Mouse (Mus musculus): ENCODE measurements around the gene Xxylt1.

Xxylt1 gene

DNA sequence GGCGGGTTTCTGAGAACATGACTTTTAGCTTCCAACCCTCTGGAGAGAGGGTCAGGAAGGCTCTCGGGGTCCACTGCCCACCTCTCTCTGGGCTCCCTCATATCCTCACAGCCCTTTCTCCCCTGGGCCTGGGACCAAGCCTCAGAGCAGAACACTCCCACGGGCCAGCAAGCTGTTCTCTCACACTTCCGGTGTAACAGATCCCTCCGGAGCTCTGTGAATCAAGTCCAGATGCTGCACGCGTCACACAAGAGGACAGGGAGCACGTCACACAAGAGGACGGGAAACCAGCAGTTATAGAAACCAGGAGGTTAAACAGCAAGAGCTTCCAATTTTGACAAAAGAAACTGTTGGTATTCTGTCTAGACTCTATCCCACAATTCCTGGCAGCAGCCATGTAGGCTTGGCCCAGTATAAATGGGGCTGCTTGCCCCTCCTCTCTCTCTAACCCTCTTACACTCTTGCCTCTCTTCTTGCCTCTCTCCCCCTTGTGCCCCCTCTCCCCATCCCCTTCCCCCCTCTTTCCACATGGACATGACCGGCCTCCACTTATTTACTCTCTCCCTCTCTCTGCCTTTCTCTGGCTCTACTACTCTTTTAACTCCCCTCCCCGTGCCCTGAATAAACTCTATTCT is 19.9 kb downstream of the Xxylt1 start:
- no peak for DNase-seq (ENCODE audit: low spot score)

GRCm38 (mm10) chr16:31060714-31061113 is 20.5 kb downstream of the Xxylt1 start:
- DNase-seq (ENCODE audit: low spot score) = no peak

DNA sequence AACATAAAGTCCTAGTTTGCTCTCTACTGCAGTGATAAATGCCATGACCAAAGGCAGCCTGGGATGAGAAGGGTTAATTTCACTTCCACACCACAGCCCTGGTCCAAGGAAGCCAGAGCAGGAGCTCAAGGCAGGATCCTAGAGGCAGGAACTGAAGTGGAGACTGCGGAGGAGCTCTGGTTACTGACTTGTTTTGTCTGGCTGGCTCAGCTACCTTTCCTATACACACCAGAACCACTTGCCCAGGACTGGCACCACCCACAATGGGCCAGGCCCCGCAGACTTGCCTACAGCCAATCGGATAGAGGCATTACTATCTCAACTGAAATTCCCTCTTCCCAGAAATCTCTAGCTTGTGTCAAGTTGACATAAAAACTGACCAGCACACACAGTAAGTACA is 21.0 kb downstream of the Xxylt1 start:
- no peak for DNase-seq (ENCODE audit: low spot score)

GRCm38 (mm10) chr16:31059730-31060129 is 21.5 kb downstream of the Xxylt1 start:
- no peak for DNase-seq (ENCODE audit: low spot score)

GRCm38 (mm10) chr16:31052812-31053211 is 28.4 kb downstream of the Xxylt1 start:
- DNase-seq (ENCODE audit: low spot score) = no peak

DNA sequence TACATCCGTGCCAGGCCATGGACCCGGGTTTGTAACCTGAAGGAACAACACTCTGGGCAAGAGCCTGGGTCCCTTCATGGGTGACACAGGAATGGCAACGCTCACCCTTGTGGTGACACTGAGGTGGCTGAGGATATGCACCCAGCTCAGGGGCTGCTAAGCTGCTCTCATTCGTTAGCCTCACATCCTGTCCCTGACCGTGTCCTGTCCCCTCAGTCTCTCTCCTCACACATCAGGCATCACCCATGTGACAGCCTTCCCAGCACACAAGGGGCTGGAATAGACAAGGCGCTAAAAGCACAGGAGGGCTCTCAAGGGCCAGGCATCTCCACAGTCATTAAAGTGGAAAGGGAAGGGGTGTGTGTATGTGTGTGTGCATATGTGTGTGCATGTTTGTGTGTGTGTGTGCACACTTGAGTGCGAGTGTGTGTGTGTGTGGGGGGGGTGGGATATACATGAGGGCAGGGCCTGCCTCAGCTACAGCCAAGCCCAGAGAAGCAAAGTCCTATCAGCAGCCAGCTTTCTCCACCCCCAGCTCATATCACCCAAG is 29.0 kb downstream of the Xxylt1 start:
- DNase-seq (ENCODE audit: low spot score) = no peak

DNA sequence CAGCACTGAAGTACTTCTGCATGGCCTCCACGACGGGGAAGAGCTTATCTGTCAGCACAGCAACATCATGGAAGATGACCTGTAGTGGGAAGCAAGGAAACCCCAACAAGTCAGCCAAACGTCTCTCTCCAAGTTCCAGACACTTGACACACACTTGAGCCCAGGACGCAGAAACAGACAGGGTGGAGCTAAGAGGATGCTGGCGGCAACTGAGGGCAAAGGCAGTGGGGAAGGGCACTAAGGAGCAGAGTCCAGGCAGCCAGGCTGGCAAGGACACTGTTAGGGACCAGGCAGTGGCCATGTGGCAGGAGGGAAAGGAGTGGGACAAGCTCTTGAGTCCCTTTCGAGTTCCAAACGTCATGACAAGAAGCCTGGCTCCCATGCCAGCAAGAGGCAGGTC is 30.5 kb downstream of the Xxylt1 start:
- no peak for DNase-seq (ENCODE audit: low spot score)

- DNase-seq (ENCODE audit: low spot score) = no peak
Measured at GRCm38 (mm10) chr16:31048194-31048593, 33.0 kb downstream of the Xxylt1 start.

DNA sequence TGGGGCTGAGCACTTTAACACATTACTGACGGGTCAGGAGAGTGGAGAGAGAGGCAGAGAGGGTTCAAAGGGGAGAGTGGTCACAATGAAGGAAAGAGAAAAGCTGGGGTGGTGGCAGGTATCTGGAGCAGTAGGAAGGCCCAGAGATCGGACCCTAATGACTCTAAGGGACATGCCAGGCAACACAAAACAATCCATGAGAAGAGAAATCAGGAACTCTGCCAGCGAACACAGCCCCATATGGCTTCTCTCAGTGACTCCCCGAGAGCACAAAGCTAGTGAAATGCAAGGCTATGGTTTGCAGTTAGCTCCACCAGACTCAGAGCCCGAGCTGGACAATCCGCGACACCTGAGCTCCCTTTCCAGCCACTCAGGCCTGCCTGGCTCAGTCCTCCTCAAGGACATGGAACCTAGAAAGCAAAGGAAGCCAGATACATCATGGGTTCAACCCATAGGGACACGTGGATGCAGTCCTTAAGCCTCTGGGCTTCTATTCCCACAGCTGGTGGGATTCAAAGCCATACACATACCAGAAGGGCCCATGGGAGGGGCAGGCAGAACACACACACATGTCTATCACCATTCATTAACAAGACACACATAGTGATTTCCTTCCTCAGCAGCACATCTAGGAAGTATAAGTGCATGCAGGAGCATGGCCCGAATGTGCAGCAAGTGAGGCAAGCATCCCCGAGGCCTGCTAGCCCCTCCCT is 33.9 kb downstream of the Xxylt1 start:
- DNase-seq (ENCODE audit: low spot score) = no peak

GRCm38 (mm10) chr16:31046217-31046659 is 35.0 kb downstream of the Xxylt1 start:
- no peak for DNase-seq (ENCODE audit: low spot score)

GRCm38 (mm10) chr16:31045211-31045610 is 36.0 kb downstream of the Xxylt1 start:
- no peak for DNase-seq (ENCODE audit: low spot score)

GRCm38 (mm10) chr16:31043136-31043535 is 38.1 kb downstream of the Xxylt1 start:
- no peak for DNase-seq (ENCODE audit: low spot score)

- no peak for DNase-seq (ENCODE audit: low spot score)
Measured at GRCm38 (mm10) chr16:31041566-31041965, 39.7 kb downstream of the Xxylt1 start.

DNA sequence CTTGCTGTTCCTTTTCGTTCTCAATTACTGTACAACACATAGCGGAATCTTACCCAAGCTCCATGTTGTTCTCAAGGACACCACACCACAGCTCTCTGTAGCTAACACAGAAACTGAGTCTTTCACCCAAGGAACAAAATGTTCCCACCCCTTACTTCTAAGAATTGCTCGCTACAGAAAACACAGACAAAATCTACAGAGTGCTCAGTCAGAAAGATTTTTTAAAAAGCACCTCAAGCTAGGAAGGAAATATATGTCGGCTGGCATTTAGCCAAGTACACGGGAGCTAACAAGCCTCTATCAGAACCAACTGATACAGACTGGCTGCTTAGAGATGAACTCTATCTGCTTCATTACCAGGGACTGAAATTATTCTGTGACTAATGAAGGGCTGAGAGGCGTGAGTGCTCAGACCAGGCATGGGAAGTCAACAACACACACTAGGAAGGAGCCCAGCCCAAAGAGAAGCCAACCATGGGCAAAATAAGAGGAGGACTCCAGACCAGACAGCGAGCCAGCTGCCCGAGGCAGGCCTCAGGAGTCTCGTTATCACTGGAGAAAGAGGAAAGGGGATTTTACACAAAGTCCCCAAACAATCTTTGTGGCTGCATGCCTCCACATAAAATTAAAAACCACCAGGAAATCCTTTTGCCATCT is 41.3 kb downstream of the Xxylt1 start:
- no peak for DNase-seq (ENCODE audit: low spot score)

GRCm38 (mm10) chr16:31037431-31037830 is 43.8 kb downstream of the Xxylt1 start:
- DNase-seq (ENCODE audit: low spot score) = no peak

GRCm38 (mm10) chr16:31035651-31036245 is 45.5 kb downstream of the Xxylt1 start:
- DNase-seq (ENCODE audit: low spot score) = no peak

- no peak for DNase-seq (ENCODE audit: low spot score)
Measured at GRCm38 (mm10) chr16:31035235-31035634, 46.0 kb downstream of the Xxylt1 start.

DNA sequence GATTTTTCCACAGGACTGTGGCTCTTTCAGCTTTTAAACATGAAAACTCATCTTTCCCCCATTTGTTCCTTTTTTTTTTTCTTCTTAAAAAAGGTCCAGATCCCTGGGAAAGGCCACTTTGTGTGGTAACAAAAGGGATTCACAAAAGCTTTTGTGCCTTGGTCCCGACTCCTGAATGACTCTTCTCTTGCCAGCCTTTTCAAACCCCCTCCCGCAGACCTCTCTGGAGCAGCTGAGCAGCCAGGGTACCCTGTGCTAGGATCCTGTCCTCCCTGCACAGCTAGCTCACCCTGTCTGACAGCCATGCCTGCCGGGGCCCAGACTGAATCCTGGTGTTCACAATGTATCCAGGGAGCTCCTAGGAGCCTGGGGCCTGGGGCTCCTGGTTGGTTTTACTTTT is 47.2 kb downstream of the Xxylt1 start:
- no peak for DNase-seq (ENCODE audit: low spot score)

GRCm38 (mm10) chr16:31029739-31030485 is 51.3 kb downstream of the Xxylt1 start:
- no peak for DNase-seq (ENCODE audit: low spot score)

- no peak for DNase-seq (ENCODE audit: low spot score)
Measured at GRCm38 (mm10) chr16:31027675-31028074, 53.6 kb downstream of the Xxylt1 start.

GRCm38 (mm10) chr16:31025516-31025915 is 55.7 kb downstream of the Xxylt1 start:
- DNase-seq (ENCODE audit: low spot score) = no peak

DNA sequence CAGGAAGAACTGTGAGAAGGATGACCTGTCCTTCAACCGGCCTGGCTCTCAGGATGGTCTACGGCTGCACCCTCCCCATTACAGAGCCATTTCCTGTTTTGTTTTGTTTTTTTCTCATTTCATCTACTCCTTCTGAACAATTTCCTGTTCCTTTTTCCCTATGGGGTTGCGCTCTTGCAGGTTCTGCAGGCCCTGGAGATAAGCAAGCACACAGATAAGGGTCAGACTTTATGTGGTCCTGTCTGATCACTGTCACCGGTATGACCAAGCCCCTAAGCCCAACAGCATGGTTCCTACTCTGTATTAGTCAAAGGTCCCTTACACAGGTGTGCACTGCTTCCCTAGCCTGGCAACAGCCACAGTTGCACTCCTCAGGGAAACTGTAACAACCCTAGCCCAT is 56.2 kb downstream of the Xxylt1 start:
- DNase-seq (ENCODE audit: low spot score) = no peak

Data from lung, postnatal 25 days (tissue).